Mouse (Mus musculus) Patski (cell line): ENCODE data around the gene Ccnjl. TPM values are rescaled to one million over a fixed set of nuclear protein-coding genes. Genes with fewer than 3 reads are reported as not detected.

ENCODE experiments used
- ATAC-seq: fragments of 100-300 bp; one replicate; pipeline ENCODE4 v1.8.0; 2021
- CTCF ChIA-PET: fragments of 350-600 bp; sonication (Branson Sonifier 250); formaldehyde crosslinking; loops from one replicate; lab custom pipeline; 2022; ENCODE audit warnings: inconsistent platforms; lab: Charles Lee
- POLR2A ChIA-PET: fragments of 350-600 bp; sonication (Branson Sonifier 250); formaldehyde crosslinking; loops from one replicate; lab custom pipeline; 2022; ENCODE audit warnings: antibody characterized with exemption, inconsistent platforms; lab: Charles Lee
- DNase-seq: peaks from one replicate; pipeline ENCODE4 v3.0.0-alpha.2; 2011; ENCODE audit warnings: low read depth, low spot score
- H3K27me3 ChIP-seq: fragments of 371-371 bp; one replicate; pipeline ENCODE4 v1.5.1; 2021
- CTCF ChIP-seq: fragments of 100-300 bp; IDR thresholded peaks from one replicate; pipeline ENCODE4 v1.5.1; 2021
- in situ Hi-C: fragments of 300-500 bp; cut with MboI; formaldehyde crosslinking; loops from 3 replicates; pipeline ENCODE4 v1.11.1; 2018; ENCODE audit warnings: low pct_unique_long_range_greater_than_20kb, mixed read lengths
- polyA plus RNA-seq: library from polyadenylated mRNA; unstranded; gene quantifications from one replicate; pipeline ENCODE4 v1.2.3, GENCODE M21; 2021

Ccnjl gene
- polyA plus RNA-seq, 1 experiment from 2014 or later: 17.8 TPM

DNA sequence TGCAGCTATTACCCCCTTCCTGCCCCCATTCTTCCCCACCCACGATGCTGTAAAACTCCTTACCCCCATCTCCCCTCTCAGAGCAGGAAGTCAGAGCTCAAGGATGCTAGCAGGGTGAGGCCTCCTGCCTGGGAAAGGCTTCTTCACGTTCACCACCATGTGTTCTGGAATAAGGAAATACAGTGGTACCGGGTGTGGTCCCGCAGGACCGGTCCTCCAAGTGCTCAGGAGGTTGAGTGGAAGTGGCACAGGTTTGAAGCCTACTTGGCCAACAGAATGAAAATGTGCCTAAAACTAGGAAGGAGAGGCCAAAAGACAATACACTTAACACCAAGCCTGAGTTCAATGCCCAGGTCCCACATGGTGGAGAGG is 82.1 kb downstream of the Ccnjl start:
- ChIA-PET CTCF (interaction anchor here (1.5 kb wide), 1 partner anchor 62 kb away, joined by 3 read pairs; no protein-coding TSS in a partner anchor), POLR2A (interaction anchor here (0.7 kb wide), 1 partner anchor 72 kb away, joined by 3 read pairs; the partner anchor contains the start of gene Pwwp2a)
- ATAC-seq: no peak
- in situ Hi-C loops: loop anchor here (5.0 kb wide), 1 partner anchor 118 kb away; no protein-coding TSS in a partner anchor
- no peaks in the 10 kb centered on the region for H3K27me3 ChIP-seq
- TF ChIP-seq CTCF: no peak
- no peak for DNase-seq

DNA sequence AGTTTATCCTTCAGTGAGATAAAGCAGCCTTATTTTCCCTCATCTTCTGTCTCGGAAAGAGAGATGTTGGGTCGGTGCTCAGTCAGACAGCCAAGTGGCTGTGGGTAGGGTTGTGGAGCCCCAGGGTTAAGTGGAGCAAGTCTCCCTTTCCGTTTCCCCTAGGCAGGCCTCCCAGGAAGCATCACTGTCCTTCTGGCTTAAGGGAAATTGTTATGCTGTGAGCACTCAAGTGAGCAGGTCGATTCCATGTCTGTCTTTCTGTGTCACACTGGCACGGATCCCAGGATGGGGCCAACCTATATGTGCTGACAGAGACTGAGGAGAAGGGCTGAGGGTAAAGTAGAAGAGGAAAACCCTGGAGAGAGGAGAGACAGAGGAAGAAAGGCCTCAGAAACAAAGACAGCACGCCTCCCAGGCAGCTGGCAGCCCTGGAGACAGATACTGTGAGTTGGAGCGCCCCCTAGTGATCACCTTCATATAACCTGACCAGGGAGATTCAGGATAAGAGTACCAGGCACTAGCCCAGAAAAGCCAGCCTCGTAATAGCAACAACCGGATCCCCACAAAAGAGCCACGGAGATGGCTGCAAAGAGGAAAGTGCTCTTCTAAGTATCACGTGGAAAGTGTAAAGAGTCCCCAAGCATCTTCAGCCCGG is 84.4 kb downstream of the Ccnjl start:
- DNase-seq (peak; percentile 39), ATAC-seq (peak; percentile 79)
- POLR2A ChIA-PET: no interaction called here
- CTCF ChIA-PET: interaction anchor here (1.2 kb wide), 1 partner anchor 117 kb away, joined by 4 read pairs; no protein-coding TSS in a partner anchor
- TF ChIP-seq CTCF: peak; percentile 80
- H3K27me3 ChIP-seq: no peaks in the 10 kb centered on the region
- in situ Hi-C loops: loop anchor here (5.0 kb wide), 1 partner anchor 121 kb away; no protein-coding TSS in a partner anchor

DNA sequence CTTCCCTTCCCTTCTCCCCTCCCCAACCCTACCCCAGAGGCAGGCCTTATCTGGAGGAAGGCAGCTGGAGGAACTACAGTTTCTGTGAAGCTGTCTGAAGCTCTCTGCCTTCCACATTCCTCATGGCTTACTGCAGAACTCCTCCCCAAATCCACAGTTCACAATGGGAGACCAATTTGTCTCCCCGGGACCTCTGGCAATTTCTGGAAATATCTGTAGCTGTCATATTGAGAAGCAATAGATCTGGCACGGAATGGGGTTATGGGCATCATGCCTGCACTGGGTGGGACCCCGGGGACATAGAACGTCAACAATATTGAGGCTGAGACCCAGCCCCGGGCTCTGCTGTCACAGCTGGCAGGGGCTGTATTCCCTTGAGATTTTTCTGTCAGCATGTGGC is 89.3 kb downstream of the Ccnjl start:
- no peak for DNase-seq
- no peak for ATAC-seq

DNA sequence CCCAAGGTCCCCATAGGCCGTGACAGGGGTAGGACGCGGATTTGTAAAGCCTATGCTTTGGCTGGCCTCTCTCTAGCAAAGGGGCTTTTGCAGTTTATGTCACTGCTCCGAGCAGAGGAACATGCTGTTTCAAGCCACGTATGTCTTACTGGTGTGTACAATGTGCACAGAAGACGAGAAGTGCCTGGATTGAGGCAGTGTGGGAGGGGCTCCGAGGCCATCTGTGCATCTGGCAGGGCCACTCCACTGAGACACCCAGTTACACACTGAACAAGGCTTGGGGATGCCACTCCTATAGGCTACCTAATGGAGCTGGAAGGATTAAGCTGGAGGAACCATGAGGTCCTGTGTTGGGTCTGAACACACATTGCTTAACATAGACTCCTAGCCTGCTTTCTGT is 89.8 kb downstream of the Ccnjl start:
- H3K27me3 ChIP-seq: no peaks in the 10 kb centered on the region
- in situ Hi-C loops: no loop called here
- DNase-seq (no peak), ATAC-seq (no peak)
- ChIA-PET CTCF (interaction anchor here (1.1 kb wide), 1 partner anchor 67 kb away, joined by 3 read pairs; no protein-coding TSS in a partner anchor), POLR2A (no interaction called here)
- no peak for TF ChIP-seq CTCF

More for the DNA sequence above, 89.3 kb downstream of the Ccnjl start:
- TF ChIP-seq CTCF: no peak
- CTCF ChIA-PET: interaction anchor here (0.9 kb wide), 1 partner anchor 19 kb away, joined by 3 read pairs; no protein-coding TSS in a partner anchor
- in situ Hi-C loops: no loop called here
- no peaks in the 10 kb centered on the region for H3K27me3 ChIP-seq
- POLR2A ChIA-PET: interaction anchor here (0.9 kb wide), 1 partner anchor 64 kb away, joined by 3 read pairs; the partner anchor contains the start of gene Pwwp2a

DNA sequence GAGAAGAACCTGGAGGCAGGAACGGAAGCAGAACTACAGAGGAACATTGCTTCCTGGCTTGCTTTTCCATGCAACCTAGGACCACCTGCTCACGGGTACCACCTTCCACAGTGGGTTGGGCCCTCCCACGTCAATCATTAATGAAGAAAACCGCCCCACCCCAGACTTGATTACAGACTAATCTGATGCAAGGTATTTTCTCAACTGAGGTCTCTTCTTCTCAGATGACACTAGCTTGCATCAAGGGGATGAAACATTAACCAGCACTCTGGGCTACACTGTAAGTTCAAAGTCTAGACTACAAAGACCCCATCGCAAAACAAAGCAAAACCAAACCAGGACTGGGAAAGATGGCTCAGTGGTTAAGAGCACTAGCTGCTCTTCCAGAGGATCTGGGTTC is 93.2 kb downstream of the Ccnjl start:
- ATAC-seq (no peak), DNase-seq (no peak)
- POLR2A ChIA-PET: no interaction called here
- H3K27me3 ChIP-seq: no peaks in the 10 kb centered on the region
- TF ChIP-seq CTCF: no peak
- in situ Hi-C loops: no loop called here
- CTCF ChIA-PET: no interaction called here

DNA sequence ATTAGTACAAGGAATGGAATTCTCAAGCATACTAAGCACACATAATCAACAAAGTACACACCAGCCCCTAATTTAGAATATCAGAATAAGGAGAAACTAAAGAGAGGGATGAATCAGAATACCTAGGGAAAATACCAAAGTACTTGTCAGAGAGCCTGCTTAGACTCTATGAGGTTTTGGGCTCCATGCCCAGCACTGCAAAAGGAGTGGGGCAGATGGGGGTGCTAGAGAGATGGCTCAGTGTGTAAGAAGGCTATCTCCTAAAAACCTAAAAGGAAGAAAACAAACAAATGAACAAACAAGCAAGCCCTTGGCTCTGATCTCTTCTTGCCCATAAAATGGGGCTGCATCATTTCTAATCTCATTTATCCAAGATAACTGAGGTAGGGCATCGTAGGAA is 95.8 kb downstream of the Ccnjl start:
- POLR2A ChIA-PET: no interaction called here
- in situ Hi-C loops: no loop called here
- no peak for ATAC-seq
- CTCF ChIA-PET: no interaction called here
- no peaks in the 10 kb centered on the region for H3K27me3 ChIP-seq
- DNase-seq: no peak
- TF ChIP-seq CTCF: no peak

DNA sequence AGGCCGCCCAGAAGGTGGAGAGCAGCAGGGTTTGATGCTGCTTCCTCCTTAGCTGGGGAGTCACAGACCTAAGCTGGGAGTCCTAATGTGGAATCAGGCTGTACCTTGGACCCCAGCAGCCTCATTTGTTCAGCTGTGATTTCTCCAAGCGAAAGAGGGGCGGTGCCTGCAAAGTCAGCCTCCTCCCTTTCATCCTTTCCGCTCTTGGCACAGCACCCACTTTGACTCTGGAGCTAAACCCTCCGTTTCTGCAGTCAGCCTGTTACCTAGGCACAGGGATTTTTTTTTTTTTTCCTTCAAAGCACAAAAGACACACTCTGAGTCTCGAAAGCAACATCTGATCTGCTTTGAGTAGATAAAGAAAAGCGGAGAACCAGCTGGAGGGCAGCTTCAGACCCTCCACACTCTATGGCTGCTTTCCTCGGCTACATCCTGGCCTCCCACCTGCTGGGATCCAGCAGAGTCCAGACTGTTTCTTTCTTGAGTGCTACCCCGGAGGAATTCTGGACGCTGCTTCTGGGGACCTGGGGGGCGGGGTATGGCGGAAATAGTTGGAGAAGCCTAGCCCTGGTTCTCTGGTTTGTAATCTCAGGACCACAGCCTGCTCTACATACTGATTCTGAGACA is 97.8 kb downstream of the Ccnjl start:
- ChIA-PET POLR2A (no interaction called here), CTCF (no interaction called here)
- DNase-seq (no peak), ATAC-seq (no peak)
- no peak for TF ChIP-seq CTCF
- no peaks in the 10 kb centered on the region for H3K27me3 ChIP-seq
- in situ Hi-C loops: no loop called here

DNA sequence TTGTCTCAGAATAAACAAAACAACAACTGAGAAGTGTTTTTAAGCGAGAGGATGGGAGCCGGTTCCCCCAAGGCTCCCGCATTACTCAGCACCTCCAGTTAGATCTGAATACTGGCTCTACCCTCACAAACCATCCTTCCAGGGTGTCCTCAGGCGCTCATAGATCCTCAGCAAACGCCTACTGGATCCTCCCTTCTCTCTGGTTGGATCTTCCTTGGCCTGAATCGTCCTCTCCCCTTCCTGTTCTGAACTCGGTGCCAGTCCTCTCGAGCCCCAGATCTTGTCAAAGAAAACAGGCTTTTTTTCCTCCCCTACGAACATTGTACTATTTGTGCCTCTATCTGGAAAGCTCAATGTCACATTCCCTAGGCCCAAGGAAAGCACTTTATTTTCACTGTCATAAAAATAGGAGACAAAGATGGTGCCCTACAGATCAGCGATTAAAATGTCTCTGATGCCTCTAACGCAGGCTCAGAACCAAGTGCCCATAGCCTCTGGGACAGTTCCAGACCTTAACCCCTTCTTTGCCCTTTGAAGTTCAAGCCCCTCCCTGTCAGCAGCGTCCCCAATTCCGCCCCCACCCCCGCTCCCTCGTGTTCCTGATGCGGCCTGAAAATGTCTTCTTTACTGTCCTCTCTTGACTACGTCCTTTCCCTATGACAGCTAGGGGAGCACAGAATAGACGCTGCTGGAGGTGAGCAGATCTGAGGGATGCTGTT is 98.5 kb downstream of the Ccnjl start:
- ATAC-seq (no peak), DNase-seq (no peak)
- ChIA-PET CTCF (no interaction called here), POLR2A (no interaction called here)
- H3K27me3 ChIP-seq: no peaks in the 10 kb centered on the region
- in situ Hi-C loops: no loop called here
- no peak for TF ChIP-seq CTCF

DNA sequence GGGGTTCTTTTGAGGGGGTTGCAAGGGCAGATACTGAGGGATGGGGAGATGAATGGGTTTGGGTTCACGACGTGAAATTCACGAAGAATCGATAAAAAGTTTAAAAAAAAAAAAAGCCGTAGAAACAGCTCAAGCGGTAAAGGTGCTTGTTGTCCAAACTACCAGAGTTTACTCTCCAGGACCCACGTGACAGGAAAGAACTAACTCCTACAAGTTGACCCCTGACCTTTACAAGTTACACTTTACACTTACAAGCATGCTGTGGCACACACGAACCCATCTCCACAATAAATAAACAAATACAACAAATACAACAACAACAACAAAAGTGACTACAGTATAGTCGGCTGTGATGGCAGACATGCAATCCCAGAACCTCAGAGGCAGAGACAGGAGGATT is 103.1 kb downstream of the Ccnjl start:
- ChIA-PET POLR2A (no interaction called here), CTCF (no interaction called here)
- DNase-seq (no peak), ATAC-seq (no peak)
- H3K27me3 ChIP-seq: no peaks in the 10 kb centered on the region
- no peak for TF ChIP-seq CTCF
- in situ Hi-C loops: no loop called here

DNA sequence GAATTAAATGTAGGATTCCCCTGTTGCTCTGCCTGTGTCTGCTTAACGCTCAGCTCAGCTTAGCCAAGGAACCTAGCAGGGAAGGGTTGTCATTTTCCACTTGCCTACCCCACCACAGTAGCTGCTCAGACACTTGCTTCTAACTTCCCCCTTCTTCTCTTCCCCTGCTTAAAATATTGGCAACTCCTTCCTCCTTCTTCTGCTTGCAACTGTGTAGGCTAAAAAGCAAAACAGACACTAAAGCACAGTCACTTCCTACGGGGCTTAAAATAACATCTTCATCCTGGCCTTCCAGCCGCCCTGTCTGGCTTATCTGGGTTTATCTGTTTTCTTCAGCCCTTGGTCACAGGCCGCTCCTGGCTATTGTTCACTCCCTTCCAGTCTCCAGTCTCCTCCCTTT is 104.0 kb downstream of the Ccnjl start:
- TF ChIP-seq CTCF: no peak
- POLR2A ChIA-PET: no interaction called here
- no peaks in the 10 kb centered on the region for H3K27me3 ChIP-seq
- CTCF ChIA-PET: no interaction called here
- no peak for DNase-seq
- no peak for ATAC-seq
- in situ Hi-C loops: no loop called here

DNA sequence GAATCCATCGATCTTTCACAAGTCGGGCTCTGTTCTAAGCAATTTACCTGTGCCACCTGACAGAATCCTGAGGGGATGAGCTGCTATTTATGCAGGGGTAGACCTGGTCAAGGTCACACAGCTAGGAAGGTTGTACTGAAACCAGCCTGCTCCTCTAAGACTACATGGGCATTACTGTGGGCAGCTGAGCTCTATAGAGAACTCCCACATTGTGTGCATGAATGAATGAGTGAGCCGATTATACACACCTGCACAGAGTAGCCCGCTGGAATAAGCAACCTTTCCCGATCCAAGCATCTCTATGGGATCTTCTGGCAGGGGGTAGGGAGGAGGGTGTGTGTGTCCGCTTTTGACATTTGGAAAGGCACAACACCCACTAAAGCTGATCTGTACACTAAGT is 104.6 kb downstream of the Ccnjl start:
- in situ Hi-C loops: no loop called here
- ATAC-seq (no peak), DNase-seq (no peak)
- ChIA-PET POLR2A (no interaction called here), CTCF (no interaction called here)
- no peaks in the 10 kb centered on the region for H3K27me3 ChIP-seq
- TF ChIP-seq CTCF: no peak
